Mouse (Mus musculus): ENCODE measurements around the gene Pcbp2.

GRCm38 (mm10) chr15:102449366-102449765 lies 21.0 kb upstream of the Pcbp2 start:
- TF ChIP-seq CTCF (IDR thresholded peaks at IDR 0.05) (no peak), EP300 (IDR thresholded peaks at IDR 0.05) (no peak)

All from lung, postnatal 0 days (tissue).